20 mouse cellular contexts compared by ENCODE assay signal in genomic region chr12:16769601-16770165, GRCm38 (mm10). TPM values are rescaled to one million over a fixed set of nuclear protein-coding genes. Genes with fewer than 3 reads are reported as not detected.
DNase-seq lines count a peak whose midpoint lies in the region; ATAC-seq lines count a peak whose summit lies in the region.
"Had no signal": no experiment of that assay in that cellular context is flagged by ENCODE, and none has a peak within 500 bp of the region (broad histone marks: within the 10 kb centered on the region; RNA-seq: fewer than 3 reads in every experiment).

No protein-coding gene starts in this region.

- H3K4me1 ChIP-seq in heart, embryonic 12.5 days (replicated peaks) = peaks cover 42% of the 10 kb centered on the region
- peaks cover 4% of the 10 kb centered on the region; the same call in 1 of the 2 replicates for H3K4me1 ChIP-seq in liver, embryonic 12.5 days
- no peaks in the 10 kb centered on the region; the same call in none of the 2 replicates for H3K4me1 ChIP-seq in liver, embryonic 11.5 days (replicated peaks; ENCODE audit: control insufficient read depth, insufficient read depth, low read length)
- 0 out of 2 replicates have a peak, but pooled peaks cover 9% of the 10 kb centered on the region for H3K4me1 ChIP-seq in liver, embryonic 15.5 days (replicated peaks)
- H3K4me1 ChIP-seq in midbrain, embryonic 13.5 days (replicated peaks) = no peaks in the 10 kb centered on the region
- H3K4me1 ChIP-seq: forebrain, embryonic 13.5 days; hindbrain, embryonic 12.5 days had no signal

- H3K4me2 ChIP-seq in heart, embryonic 12.5 days = no peak overlapping the region
- no peak overlapping the region for H3K4me2 ChIP-seq in liver, embryonic 12.5 days
- no peak overlapping the region for H3K4me2 ChIP-seq in liver, embryonic 11.5 days
- H3K4me2 ChIP-seq in liver, embryonic 15.5 days = no peak overlapping the region
- H3K4me2 ChIP-seq in midbrain, embryonic 13.5 days (replicated peaks) = no peak overlapping the region
- H3K4me2 ChIP-seq: forebrain, embryonic 13.5 days; heart, embryonic 13.5 days; hindbrain, embryonic 12.5 days; hindbrain, embryonic 15.5 days had no signal

- no peaks in the 10 kb centered on the region; the same call in 1 of the 2 replicates for H3K36me3 ChIP-seq in heart, embryonic 12.5 days
- no peaks in the 10 kb centered on the region for H3K36me3 ChIP-seq in liver, embryonic 12.5 days
- H3K36me3 ChIP-seq in liver, embryonic 11.5 days (ENCODE audit: control insufficient read depth, insufficient read depth, low read length) = no peaks in the 10 kb centered on the region
- H3K36me3 ChIP-seq in liver, embryonic 15.5 days (replicated peaks) = no peaks in the 10 kb centered on the region
- H3K36me3 ChIP-seq in midbrain, embryonic 13.5 days = no peaks in the 10 kb centered on the region
- H3K36me3 ChIP-seq: heart, embryonic 13.5 days; hindbrain, embryonic 12.5 days; hindbrain, embryonic 15.5 days had no signal

- ATAC-seq in heart, embryonic 12.5 days (ENCODE audit: insufficient number of reproducible peaks, low FRiP score) = no peak
- ATAC-seq in liver, embryonic 12.5 days = peak; percentile 40; the same call in 1 of the 2 replicates
- no peak; the same call in 1 of the 2 replicates for ATAC-seq in liver, embryonic 11.5 days (replicated peaks; ENCODE audit: low FRiP score)
- peak; percentile 54; the same call in 1 of the 2 replicates for ATAC-seq in liver, embryonic 15.5 days (ENCODE audit: insufficient read depth)
- ATAC-seq in midbrain, embryonic 13.5 days = no peak
- ATAC-seq: activated CD4-positive, CD25-positive, alpha-beta regulatory T cell, adult 4 months; forebrain, embryonic 13.5 days; forebrain, embryonic 16.5 days had no signal

- H3K9ac ChIP-seq in heart, embryonic 12.5 days = no peak overlapping the region
- no peak overlapping the region for H3K9ac ChIP-seq in liver, embryonic 12.5 days
- H3K9ac ChIP-seq in liver, embryonic 11.5 days (ENCODE audit: low read depth, low read length) = no peak overlapping the region
- no peak overlapping the region for H3K9ac ChIP-seq in liver, embryonic 15.5 days
- H3K9ac ChIP-seq in midbrain, embryonic 13.5 days (replicated peaks) = no peak overlapping the region
- H3K9ac ChIP-seq: forebrain, embryonic 13.5 days; heart, embryonic 13.5 days; hindbrain, embryonic 12.5 days; hindbrain, embryonic 15.5 days had no signal

- no peak overlapping the region for H3K4me3 ChIP-seq in heart, embryonic 12.5 days
- H3K4me3 ChIP-seq in liver, embryonic 12.5 days = no peak overlapping the region
- no peak overlapping the region for H3K4me3 ChIP-seq in liver, embryonic 11.5 days (ENCODE audit: low read depth, low read length)
- no peak overlapping the region for H3K4me3 ChIP-seq in liver, embryonic 15.5 days (replicated peaks)
- no peak overlapping the region for H3K4me3 ChIP-seq in midbrain, embryonic 13.5 days (replicated peaks)
- H3K4me3 ChIP-seq: forebrain, embryonic 10.5 days; forebrain, embryonic 13.5 days; heart, embryonic 13.5 days; hindbrain, embryonic 12.5 days; hindbrain, embryonic 15.5 days had no signal

- no peaks in the 10 kb centered on the region for H3K27me3 ChIP-seq in heart, embryonic 12.5 days (replicated peaks)
- H3K27me3 ChIP-seq in liver, embryonic 12.5 days (replicated peaks) = no peaks in the 10 kb centered on the region
- H3K27me3 ChIP-seq in liver, embryonic 11.5 days (replicated peaks; ENCODE audit: control insufficient read depth, insufficient read depth, low read length) = no peaks in the 10 kb centered on the region
- no peaks in the 10 kb centered on the region for H3K27me3 ChIP-seq in liver, embryonic 15.5 days
- no peaks in the 10 kb centered on the region for H3K27me3 ChIP-seq in midbrain, embryonic 13.5 days
- H3K27me3 ChIP-seq: forebrain, embryonic 13.5 days; heart, embryonic 13.5 days; hindbrain, embryonic 12.5 days; hindbrain, embryonic 15.5 days had no signal

- no peak overlapping the region for H3K27ac ChIP-seq in heart, embryonic 12.5 days (ENCODE audit: poor library complexity, severe bottlenecking)
- no peak overlapping the region for H3K27ac ChIP-seq in liver, embryonic 12.5 days
- H3K27ac ChIP-seq in liver, embryonic 11.5 days (ENCODE audit: low read depth, low read length) = no peak overlapping the region
- H3K27ac ChIP-seq in liver, embryonic 15.5 days (replicated peaks) = no peak overlapping the region
- H3K27ac ChIP-seq in midbrain, embryonic 13.5 days = no peak overlapping the region
- H3K27ac ChIP-seq: forebrain, embryonic 13.5 days; hindbrain, embryonic 12.5 days; hindbrain, embryonic 15.5 days had no signal

- 0 out of 2 replicates have a peak, but pooled peaks cover 4% of the 10 kb centered on the region for H3K9me3 ChIP-seq in heart, embryonic 12.5 days (replicated peaks)
- H3K9me3 ChIP-seq in liver, embryonic 12.5 days (replicated peaks) = no peaks in the 10 kb centered on the region
- no peaks in the 10 kb centered on the region for H3K9me3 ChIP-seq in liver, embryonic 11.5 days (ENCODE audit: control insufficient read depth, low read length)
- H3K9me3 ChIP-seq in liver, embryonic 15.5 days (replicated peaks) = no peaks in the 10 kb centered on the region
- H3K9me3 ChIP-seq in midbrain, embryonic 13.5 days = no peaks in the 10 kb centered on the region; the same call in none of the 2 replicates
- H3K9me3 ChIP-seq: forebrain, embryonic 13.5 days; heart, embryonic 13.5 days; hindbrain, embryonic 15.5 days had no signal

- DNase-seq in heart, adult 11 months = peak; percentile 64
- no peak for DNase-seq in liver, embryonic 11.5 days (ENCODE audit: low spot score)
- DNase-seq: adrenal gland, adult 8-10 months; adrenal gland, postnatal 25 days; cerebellum, adult 11-12 months; cerebellum, adult 9-10 months; cerebellum, postnatal 14 days; gastrocnemius, postnatal 10 days; gastrocnemius, postnatal 36 days had no signal

- WGBS in heart, embryonic 12.5 days = 73% methylated on average over 6 of the region's 6 CpGs
- 65% methylated on average over 6 of the region's 6 CpGs for WGBS in liver, embryonic 12.5 days (ENCODE audit: insufficient replicate concordance)
- WGBS in liver, embryonic 11.5 days = 68% methylated on average over 6 of the region's 6 CpGs
- WGBS in liver, embryonic 15.5 days (ENCODE audit: insufficient replicate concordance) = 55% methylated on average over 6 of the region's 6 CpGs
- WGBS in midbrain, embryonic 13.5 days = 97% methylated on average over 6 of the region's 6 CpGs

RNA-seq across cellular contexts. Expression of gene Greb1, which starts 31.0 kb away (rescaled TPM):
- polyA plus RNA-seq in heart, embryonic 12.5 days (2016; fragmentation: Nextera tagmentation; extraction: Ambion mirVana) = 1.7 and 3.7 TPM in 2 replicates
- 1.7 and 1.9 TPM in 2 replicates for polyA plus RNA-seq in liver, embryonic 12.5 days (2016; fragmentation: Nextera tagmentation; extraction: Ambion mirVana)
- 4.3 and 5.5 TPM in 2 replicates for polyA plus RNA-seq in liver, embryonic 11.5 days (2014; fragmentation: Nextera tagmentation; extraction: Ambion mirVana)
- 0.59 and 0.74 TPM in 2 replicates for polyA plus RNA-seq in liver, embryonic 15.5 days (2015; fragmentation: Nextera tagmentation; extraction: Ambion mirVana)
- 2.7 and 3.1 TPM in 2 replicates for polyA plus RNA-seq in midbrain, embryonic 13.5 days (2015; fragmentation: Nextera tagmentation; extraction: Ambion mirVana)

RNA-seq across cellular contexts. Expression of gene E2f6, which starts 41.1 kb away (rescaled TPM):
- 62.7 and 63.4 TPM in 2 replicates for polyA plus RNA-seq in heart, embryonic 12.5 days (2016; fragmentation: Nextera tagmentation; extraction: Ambion mirVana)
- polyA plus RNA-seq in liver, embryonic 12.5 days (2016; fragmentation: Nextera tagmentation; extraction: Ambion mirVana) = 39.8 TPM in 2 replicates
- 42.7 and 49.0 TPM in 2 replicates for polyA plus RNA-seq in liver, embryonic 11.5 days (2014; fragmentation: Nextera tagmentation; extraction: Ambion mirVana)
- polyA plus RNA-seq in liver, embryonic 15.5 days (2015; fragmentation: Nextera tagmentation; extraction: Ambion mirVana) = 15.8 and 16.8 TPM in 2 replicates
- polyA plus RNA-seq in midbrain, embryonic 13.5 days (2015; fragmentation: Nextera tagmentation; extraction: Ambion mirVana) = 46.7 and 49.5 TPM in 2 replicates

Comparison
In these comparisons a context has a peak if more than half of its experiments do, and no peak if none do; other contexts are left out.
1. ATAC-seq: peak in liver, embryonic 12.5 days (single experiment) and liver, embryonic 15.5 days (single experiment); none in heart, embryonic 12.5 days (single experiment), liver, embryonic 11.5 days (single experiment) and midbrain, embryonic 13.5 days (single experiment).